Mouse (Mus musculus): ENCODE measurements around the gene Gpsm1. TPM values are rescaled to one million over a fixed set of nuclear protein-coding genes. Genes with fewer than 3 reads are reported as not detected.

Gene Gpsm1
- polyA plus RNA-seq, 1 experiment from 2014 or later, result 92.0 TPM

Other genes starting within 250 kb of the Gpsm1 start
- gene Nacc2, start 192.3 kb upstream of the Gpsm1 start, polyA plus RNA-seq (2014; fragmentation: Nextera tagmentation; extraction: Ambion mirVana), result 14.5 and 18.3 TPM in 2 replicates
- gene Lhx3, start 107.2 kb upstream of the Gpsm1 start, polyA plus RNA-seq (2014; fragmentation: Nextera tagmentation; extraction: Ambion mirVana), result 9.1 and 10.1 TPM in 2 replicates
- 16.1 and 17.3 TPM in 2 replicates for gene Qsox2, start 78.0 kb upstream of the Gpsm1 start, polyA plus RNA-seq (2014; fragmentation: Nextera tagmentation; extraction: Ambion mirVana)
- 0.08 TPM in 1 of 2 replicates, not detected in the other for gene Ccdc187, start 21.0 kb upstream of the Gpsm1 start, polyA plus RNA-seq (2014; fragmentation: Nextera tagmentation; extraction: Ambion mirVana)
- 26.6 and 31.0 TPM in 2 replicates for gene Dnlz, start 36.6 kb downstream of the Gpsm1 start, polyA plus RNA-seq (2014; fragmentation: Nextera tagmentation; extraction: Ambion mirVana)
- 1.5 and 1.7 TPM in 2 replicates for gene Card9, start 45.4 kb downstream of the Gpsm1 start, polyA plus RNA-seq (2014; fragmentation: Nextera tagmentation; extraction: Ambion mirVana)
- gene Snapc4, start 65.1 kb downstream of the Gpsm1 start, polyA plus RNA-seq (2014; fragmentation: Nextera tagmentation; extraction: Ambion mirVana), result 30.9 and 32.4 TPM in 2 replicates
- gene Entr1, start 73.8 kb downstream of the Gpsm1 start, polyA plus RNA-seq (2014; fragmentation: Nextera tagmentation; extraction: Ambion mirVana), result 147 and 152 TPM in 2 replicates
- 76.4 and 92.1 TPM in 2 replicates for gene Pmpca, start 73.8 kb downstream of the Gpsm1 start, polyA plus RNA-seq (2014; fragmentation: Nextera tagmentation; extraction: Ambion mirVana)
- gene Inpp5e, start 93.7 kb downstream of the Gpsm1 start, polyA plus RNA-seq (2014; fragmentation: Nextera tagmentation; extraction: Ambion mirVana), result 21.3 and 24.4 TPM in 2 replicates
- 27.2 and 35.2 TPM in 2 replicates for gene Sec16a, start 129.7 kb downstream of the Gpsm1 start, polyA plus RNA-seq (2014; fragmentation: Nextera tagmentation; extraction: Ambion mirVana)
- gene Notch1, start 201.1 kb downstream of the Gpsm1 start, polyA plus RNA-seq (2014; fragmentation: Nextera tagmentation; extraction: Ambion mirVana), result 20.8 and 26.6 TPM in 2 replicates